Comparison of ENCODE assay signal across 8 mouse cellular contexts in the genomic region with DNA sequence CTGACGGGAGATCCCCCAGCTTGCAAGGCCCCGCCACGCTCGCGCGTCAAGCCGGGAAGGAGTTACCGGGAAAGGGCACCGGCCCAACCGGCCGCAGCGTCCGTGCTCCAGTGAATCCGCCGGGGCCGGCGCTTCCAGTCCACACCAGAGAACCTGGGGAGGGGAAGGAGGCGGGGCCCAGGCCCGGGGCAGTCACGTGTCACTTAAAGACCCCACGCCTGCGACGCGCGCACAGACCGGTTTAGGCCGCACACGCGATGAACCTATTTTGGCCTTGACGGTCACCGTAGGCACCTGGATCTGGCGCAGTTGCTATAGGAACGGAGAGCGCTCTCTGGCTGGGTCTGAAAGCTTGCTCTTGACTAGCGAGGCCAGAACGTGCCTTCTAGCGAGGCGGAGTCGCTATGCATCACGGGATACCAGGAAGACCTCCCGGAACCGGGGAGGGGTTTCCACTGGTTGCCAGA. TPM values are rescaled to one million over a fixed set of nuclear protein-coding genes. Genes with fewer than 3 reads are reported as not detected.
A peak's percentile ranks its signal among the peaks of the same experiment; 100 is the strongest.
DNase-seq lines count a peak whose midpoint lies in the region; ATAC-seq lines count a peak whose summit lies in the region.

TSS of gene Dnajc16 (minus strand) at position 408 of the 467 bp plus-strand sequence.

- no peaks in the 10 kb centered on the region for H3K27me3 ChIP-seq in hindbrain, embryonic 14.5 days (ENCODE audit: control insufficient read depth, insufficient read depth, low read length)

- DNase-seq in R1 (ENCODE audit: low read depth, low spot score) = peak; percentile 100
- peak; percentile 97 for DNase-seq in cerebellum, postnatal 25 days
- DNase-seq in frontal cortex, postnatal 25 days (ENCODE audit: low spot score in 2 of 2) = peak; percentile 90 to 97
- peak; percentile 99 for DNase-seq in hindbrain, embryonic 14.5 days (ENCODE audit: low spot score)
- DNase-seq in layer of hippocampus, postnatal 36 days = peak; percentile 97
- peak; percentile 98 for DNase-seq in lung, postnatal 36 days
- peak; percentile 100 for DNase-seq in retina, postnatal 1 day
- peak; percentile 92 to 95 for DNase-seq in urinary bladder, adult 18-20 months (ENCODE audit: low spot score in 2 of 2)

- H3K4me2 ChIP-seq in hindbrain, embryonic 14.5 days (replicated peaks) = peak within 1 kb of the TSS; percentile 66

- H3K9ac ChIP-seq in hindbrain, embryonic 14.5 days = peak within 1 kb of the TSS; percentile 99

- ATAC-seq in hindbrain, embryonic 14.5 days (ENCODE audit: low FRiP score) = peak; percentile 92

- no peaks in the 10 kb centered on the region for H3K9me3 ChIP-seq in hindbrain, embryonic 14.5 days (ENCODE audit: control insufficient read depth, low read length)

- peaks cover 14% of the 10 kb centered on the region for H3K36me3 ChIP-seq in hindbrain, embryonic 14.5 days (replicated peaks; ENCODE audit: control insufficient read depth, insufficient read depth)

- H3K4me3 ChIP-seq in hindbrain, embryonic 14.5 days (replicated peaks; ENCODE audit: low read length) = peak within 1 kb of the TSS; percentile 98

- peaks cover 21% of the 10 kb centered on the region for H3K4me1 ChIP-seq in hindbrain, embryonic 14.5 days (replicated peaks; ENCODE audit: control insufficient read depth, insufficient read depth, low read length)

- under 1% methylated on average over 41 of the region's 42 CpGs for WGBS in hindbrain, embryonic 14.5 days

- H3K27ac ChIP-seq in hindbrain, embryonic 14.5 days = peak within 1 kb of the TSS; percentile 83

RNA-seq across cellular contexts. Expression of gene Dnajc16, which starts in this region (rescaled TPM):
- polyA plus RNA-seq in hindbrain, embryonic 14.5 days (2014; fragmentation: Nextera tagmentation; extraction: Ambion mirVana) = 5.5 and 6.3 TPM in 2 replicates
- 10 to 100 TPM; 43.3 to 45.0 TPM for total RNA-seq in layer of hippocampus, postnatal 36 days (2021)

Comparison
In these comparisons a context has a peak if more than half of its experiments do, and no peak if none do; other contexts are left out.
1. Peak in every context shown above with its lines: DNase-seq, ATAC-seq, H3K4me3 ChIP-seq and H3K27ac ChIP-seq.